Mouse (Mus musculus): ENCODE measurements at regions not wholly inside any gene's neighbourhood (a gene's known extent, or its start where the extent isn't known, plus 50 kb on each side); places are given as distances from the start of the nearest gene placed in this dataset.

DNA sequence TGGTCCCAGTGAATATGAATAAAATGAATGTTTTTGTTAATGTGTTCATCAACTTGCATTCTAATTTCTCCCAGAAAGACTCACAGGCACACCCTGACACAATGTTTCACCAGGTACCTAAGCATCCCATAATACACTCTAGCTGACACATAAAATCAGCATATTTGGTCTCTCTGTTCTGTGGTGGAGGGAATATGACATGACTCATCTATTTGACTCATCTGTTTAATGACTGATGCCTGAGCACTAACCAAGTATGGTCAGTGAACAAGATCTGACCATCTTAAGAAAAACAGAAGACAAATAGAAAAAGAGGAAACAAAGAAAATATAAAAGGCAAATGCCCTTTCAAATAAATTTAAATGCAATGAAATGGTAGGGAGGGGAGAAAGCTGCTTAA, 367.0 kb upstream of the Ercc4 start:
- Histone ChIP-seq H3K4me1 (ENCODE audit: control insufficient read depth, insufficient read depth, low read length) (no peaks in the 10 kb centered on the region), H3K4me3 (replicated peaks; ENCODE audit: extremely low read depth, low read depth, low read length) (no peak overlapping the region)
- no peak for DNase-seq
- TF ChIP-seq CTCF (IDR thresholded peaks at IDR 0.05; ENCODE audit: insufficient read depth, low read length) (no peak), POLR2A (IDR thresholded peaks at IDR 0.05; ENCODE audit: borderline replicate concordance, extremely low read depth, low read depth, low read length) (no peak)

DNA sequence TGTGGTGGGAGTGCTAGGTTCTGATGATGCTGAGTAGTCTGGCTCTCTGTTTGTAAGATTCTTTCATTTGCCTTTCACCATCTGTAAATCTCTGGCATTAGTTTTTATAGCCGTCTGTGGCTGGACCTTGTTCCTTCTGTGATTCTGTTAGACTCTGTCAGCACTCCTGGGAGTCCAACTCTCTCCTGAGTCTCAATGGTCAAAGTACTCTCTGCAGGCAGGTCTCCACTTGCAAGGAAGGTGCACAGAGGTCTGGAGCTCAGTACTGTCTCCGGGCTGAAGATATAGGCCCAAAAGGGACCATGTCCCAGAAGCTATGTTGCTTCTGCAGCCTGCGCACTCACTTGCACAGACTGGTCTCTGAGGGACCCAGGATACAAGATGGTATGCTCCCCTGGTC, 356.3 kb upstream of the Ercc4 start:
- no peak for DNase-seq
- TF ChIP-seq POLR2A (IDR thresholded peaks at IDR 0.05; ENCODE audit: borderline replicate concordance, extremely low read depth, low read depth, low read length) (no peak), CTCF (IDR thresholded peaks at IDR 0.05; ENCODE audit: insufficient read depth, low read length) (no peak)
- WGBS: 89% methylated on average over 3 of the region's 3 CpGs
- H3K4me3 ChIP-seq (replicated peaks; ENCODE audit: extremely low read depth, low read depth, low read length): no peak overlapping the region
- H3K4me1 ChIP-seq (ENCODE audit: control insufficient read depth, insufficient read depth, low read length): no peaks in the 10 kb centered on the region

DNA sequence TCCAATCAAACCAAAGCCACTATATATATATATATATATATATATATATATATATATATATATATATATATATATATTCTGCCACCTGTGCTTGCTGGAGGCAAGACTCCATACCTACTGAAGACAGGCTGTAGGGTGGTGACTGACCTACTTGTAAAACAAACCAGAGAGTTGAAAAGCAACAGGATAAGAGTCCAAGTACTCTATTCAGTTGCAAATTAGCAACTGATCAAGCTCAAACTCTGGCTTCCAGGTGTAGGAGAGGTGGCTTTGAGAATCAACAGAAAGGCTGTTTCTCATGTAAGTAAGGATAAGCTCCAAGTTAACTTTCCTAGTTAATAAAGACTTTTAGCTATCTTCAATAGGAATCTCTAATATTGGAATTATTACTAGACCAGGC, 355.1 kb upstream of the Ercc4 start:
- Histone ChIP-seq H3K4me1 (ENCODE audit: control insufficient read depth, insufficient read depth, low read length) (no peaks in the 10 kb centered on the region), H3K4me3 (replicated peaks; ENCODE audit: extremely low read depth, low read depth, low read length) (no peak overlapping the region)
- DNase-seq: no peak
- no peak for TF ChIP-seq CTCF (IDR thresholded peaks at IDR 0.05; ENCODE audit: insufficient read depth, low read length)
- no peak for TF ChIP-seq POLR2A (IDR thresholded peaks at IDR 0.05; ENCODE audit: borderline replicate concordance, extremely low read depth, low read depth, low read length)

DNA sequence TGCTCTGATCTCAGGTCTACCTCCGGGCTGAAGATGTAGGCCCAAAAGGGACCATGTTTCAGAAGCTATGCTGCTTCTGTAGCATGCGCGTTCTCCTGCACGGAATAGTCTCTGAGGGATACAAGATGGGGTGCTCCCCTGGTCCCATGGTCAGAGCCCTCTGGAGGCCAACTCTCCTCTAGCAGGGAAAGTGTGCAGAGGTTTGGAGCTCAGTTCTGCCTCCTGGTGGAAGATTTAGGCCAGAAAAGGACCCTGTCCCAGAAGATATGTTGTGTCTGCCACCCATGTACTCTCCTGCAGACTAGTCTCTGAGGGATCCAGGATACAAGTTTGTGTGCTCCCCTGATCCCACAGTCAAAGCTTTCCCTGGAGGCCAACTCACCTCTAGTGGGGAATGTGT, 350.9 kb upstream of the Ercc4 start:
- Histone ChIP-seq H3K4me3 (replicated peaks; ENCODE audit: extremely low read depth, low read depth, low read length) (no peak overlapping the region), H3K4me1 (ENCODE audit: control insufficient read depth, insufficient read depth, low read length) (no peaks in the 10 kb centered on the region)
- TF ChIP-seq POLR2A (IDR thresholded peaks at IDR 0.05; ENCODE audit: borderline replicate concordance, extremely low read depth, low read depth, low read length) (no peak), CTCF (IDR thresholded peaks at IDR 0.05; ENCODE audit: insufficient read depth, low read length) (no peak)
- WGBS: 87% methylated on average over 4 of the region's 4 CpGs
- DNase-seq: no peak

DNA sequence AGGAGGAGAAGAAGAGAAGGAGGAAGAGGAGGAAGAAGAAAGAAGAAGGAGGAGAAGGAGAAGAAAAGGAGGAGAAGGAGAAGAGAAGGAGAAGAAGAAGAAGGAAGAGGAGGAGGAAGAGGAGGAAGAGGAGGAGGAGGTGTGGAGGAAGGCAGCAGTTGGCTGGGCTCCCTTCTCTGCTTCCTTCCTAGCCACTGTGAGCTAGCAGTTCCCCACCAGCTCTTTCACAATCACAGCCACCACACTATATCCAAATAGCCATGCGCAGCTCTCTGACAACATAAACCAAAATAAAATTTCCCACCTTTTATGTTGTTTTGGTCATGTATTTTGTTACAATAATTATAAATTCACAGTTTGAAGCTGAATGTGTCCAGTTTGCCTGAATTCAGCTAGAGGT, 345.3 kb upstream of the Ercc4 start:
- TF ChIP-seq CTCF (IDR thresholded peaks at IDR 0.05; ENCODE audit: insufficient read depth, low read length) (no peak), POLR2A (IDR thresholded peaks at IDR 0.05; ENCODE audit: borderline replicate concordance, extremely low read depth, low read depth, low read length) (no peak)
- DNase-seq: no peak
- no peak overlapping the region for H3K4me3 ChIP-seq (replicated peaks; ENCODE audit: extremely low read depth, low read depth, low read length)
- 83% methylated on average over 1 of the region's 1 CpGs for WGBS
- no peaks in the 10 kb centered on the region for H3K4me1 ChIP-seq (ENCODE audit: control insufficient read depth, insufficient read depth, low read length)

DNA sequence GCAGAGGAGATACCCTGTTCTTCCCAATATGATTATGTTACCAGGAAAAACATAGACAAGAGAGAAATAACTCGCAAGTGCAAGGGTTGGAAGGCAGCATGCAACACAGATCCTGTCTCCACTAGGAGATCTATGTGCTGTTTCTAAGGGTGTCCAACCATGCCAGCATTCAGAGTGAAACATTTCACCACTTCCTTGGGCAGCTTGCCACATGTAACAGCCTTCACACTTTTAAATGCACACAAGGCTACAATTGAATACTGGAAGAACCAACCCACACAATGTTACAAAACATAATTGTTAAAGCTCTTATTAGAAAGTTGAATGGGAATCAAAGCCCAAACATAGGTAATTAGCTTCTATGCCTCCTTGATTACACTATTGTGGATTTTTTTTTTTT, 344.9 kb upstream of the Ercc4 start:
- no peak for DNase-seq
- WGBS: 63% methylated on average over 1 of the region's 1 CpGs
- no peak for TF ChIP-seq CTCF (IDR thresholded peaks at IDR 0.05; ENCODE audit: insufficient read depth, low read length)
- no peak for TF ChIP-seq POLR2A (IDR thresholded peaks at IDR 0.05; ENCODE audit: borderline replicate concordance, extremely low read depth, low read depth, low read length)

DNA sequence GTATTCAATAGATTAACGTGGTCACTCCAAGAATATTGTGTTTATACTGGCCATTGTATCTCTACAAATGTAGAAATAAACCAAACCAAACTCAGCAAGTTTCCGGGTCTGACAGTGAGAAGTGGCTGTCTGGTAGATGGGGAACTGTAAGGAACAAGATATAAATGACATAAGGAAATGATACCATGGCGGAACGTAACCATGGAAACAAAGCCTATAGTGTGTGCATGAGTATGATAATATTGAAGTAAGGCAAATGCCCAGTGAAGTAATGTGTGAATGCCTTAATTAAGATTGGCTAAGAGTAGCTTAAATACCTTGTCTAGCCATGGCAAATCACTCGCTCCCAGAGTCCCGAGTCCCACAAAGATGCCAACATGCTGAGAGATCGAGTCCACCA, 342.6 kb upstream of the Ercc4 start:
- 85% methylated on average over 7 of the region's 7 CpGs for WGBS
- no peak for TF ChIP-seq CTCF (IDR thresholded peaks at IDR 0.05; ENCODE audit: insufficient read depth, low read length)
- TF ChIP-seq POLR2A (IDR thresholded peaks at IDR 0.05; ENCODE audit: borderline replicate concordance, extremely low read depth, low read depth, low read length): no peak

More for the DNA sequence above, 344.9 kb upstream of the Ercc4 start:
- Histone ChIP-seq H3K4me3 (replicated peaks; ENCODE audit: extremely low read depth, low read depth, low read length) (no peak overlapping the region), H3K4me1 (ENCODE audit: control insufficient read depth, insufficient read depth, low read length) (no peaks in the 10 kb centered on the region)

DNA sequence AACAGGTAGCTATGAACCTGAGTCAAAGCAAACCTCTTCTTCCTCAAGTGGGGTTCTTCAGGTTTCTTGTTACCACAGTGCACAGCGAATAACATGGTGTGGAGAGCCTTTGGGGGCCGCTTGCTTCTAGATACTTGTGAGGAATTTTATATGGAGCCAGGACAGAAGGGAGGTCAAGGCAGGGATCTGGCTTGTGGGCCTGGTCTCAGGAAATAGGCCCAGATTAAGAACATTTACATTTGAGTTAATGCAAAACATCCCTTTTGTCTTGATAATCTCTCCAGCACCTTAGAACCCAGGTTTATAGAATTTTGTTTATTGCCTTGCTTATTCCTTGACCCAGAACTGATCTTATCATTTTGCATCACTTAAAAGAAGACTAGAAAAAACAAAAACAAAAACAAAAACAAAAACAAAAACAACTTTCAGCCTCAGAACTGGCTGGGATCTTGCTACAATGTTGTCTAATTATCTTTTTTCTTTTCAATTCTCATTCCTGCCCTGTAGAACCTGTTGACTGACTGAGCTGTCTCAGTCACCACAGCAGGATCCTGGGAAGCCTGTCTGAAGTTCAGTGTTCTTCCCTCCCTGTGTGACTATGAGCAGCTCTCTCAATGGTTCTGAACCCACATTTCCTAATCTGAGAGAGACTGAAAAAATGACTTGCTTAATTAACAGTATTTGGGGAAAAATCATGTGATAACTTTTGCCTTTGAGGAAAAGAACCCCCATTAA, 341.2 kb upstream of the Ercc4 start:
- DNase-seq: no peak
- WGBS: 83% methylated on average over 2 of the region's 2 CpGs

More for the DNA sequence above, 342.6 kb upstream of the Ercc4 start:
- DNase-seq: no peak
- no peak overlapping the region for H3K4me3 ChIP-seq (replicated peaks; ENCODE audit: extremely low read depth, low read depth, low read length)
- H3K4me1 ChIP-seq (ENCODE audit: control insufficient read depth, insufficient read depth, low read length): no peaks in the 10 kb centered on the region

DNA sequence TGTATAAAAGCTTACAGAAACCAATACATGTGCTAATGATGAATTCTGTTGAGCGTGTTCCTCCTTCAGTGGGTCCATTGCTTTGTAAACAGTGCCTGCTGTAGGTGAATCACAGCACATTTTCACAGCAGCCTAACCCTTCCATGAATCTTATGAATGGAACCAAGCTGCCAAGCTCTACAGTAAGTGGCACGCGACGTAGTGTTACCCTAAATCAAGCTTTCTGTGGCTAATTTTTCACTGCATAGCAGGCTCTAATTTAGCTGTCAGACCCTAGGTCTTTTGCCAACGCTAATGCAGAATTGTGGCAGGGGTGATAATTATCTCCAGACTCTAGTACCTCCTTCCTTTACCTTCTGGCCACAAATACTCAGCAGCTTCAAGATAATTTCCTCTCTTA, 339.0 kb upstream of the Ercc4 start:
- Histone ChIP-seq H3K4me1 (ENCODE audit: control insufficient read depth, insufficient read depth, low read length) (no peaks in the 10 kb centered on the region), H3K4me3 (replicated peaks; ENCODE audit: extremely low read depth, low read depth, low read length) (no peak overlapping the region)
- TF ChIP-seq CTCF (IDR thresholded peaks at IDR 0.05; ENCODE audit: insufficient read depth, low read length) (no peak), POLR2A (IDR thresholded peaks at IDR 0.05; ENCODE audit: borderline replicate concordance, extremely low read depth, low read depth, low read length) (no peak)
- DNase-seq: no peak
- WGBS: 84% methylated on average over 5 of the region's 5 CpGs

More for the DNA sequence above, 341.2 kb upstream of the Ercc4 start:
- no peak for TF ChIP-seq POLR2A (IDR thresholded peaks at IDR 0.05; ENCODE audit: borderline replicate concordance, extremely low read depth, low read depth, low read length)
- no peak for TF ChIP-seq CTCF (IDR thresholded peaks at IDR 0.05; ENCODE audit: insufficient read depth, low read length)
- H3K4me3 ChIP-seq (replicated peaks; ENCODE audit: extremely low read depth, low read depth, low read length): no peak overlapping the region
- no peaks in the 10 kb centered on the region for H3K4me1 ChIP-seq (ENCODE audit: control insufficient read depth, insufficient read depth, low read length)

DNA sequence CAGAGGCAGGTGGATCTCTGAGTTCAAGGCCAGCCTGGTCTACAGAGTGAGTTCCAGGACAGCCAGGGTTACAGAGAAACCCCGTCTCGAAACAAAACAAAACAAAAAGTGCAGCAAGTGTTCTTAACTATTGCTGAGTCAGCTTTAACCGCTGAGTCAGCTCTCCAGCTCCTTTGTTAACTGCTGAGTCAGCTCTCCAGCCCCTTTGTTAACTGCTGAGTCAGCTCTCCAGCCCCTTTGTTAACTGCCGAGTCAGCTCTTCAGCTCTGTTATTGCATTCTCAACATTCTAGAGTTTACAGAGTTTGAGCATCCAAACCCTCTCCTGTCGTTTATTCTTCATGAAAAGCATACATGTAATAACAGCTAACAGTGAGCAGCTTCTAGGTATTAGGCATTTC, 336.9 kb upstream of the Ercc4 start:
- H3K4me3 ChIP-seq (replicated peaks; ENCODE audit: extremely low read depth, low read depth, low read length): no peak overlapping the region
- no peak for DNase-seq
- no peaks in the 10 kb centered on the region for H3K4me1 ChIP-seq (ENCODE audit: control insufficient read depth, insufficient read depth, low read length)
- WGBS: 78% methylated on average over 5 of the region's 5 CpGs
- TF ChIP-seq CTCF (IDR thresholded peaks at IDR 0.05; ENCODE audit: insufficient read depth, low read length): no peak
- TF ChIP-seq POLR2A (IDR thresholded peaks at IDR 0.05; ENCODE audit: borderline replicate concordance, extremely low read depth, low read depth, low read length): no peak

All from lung, adult 2 months (tissue).